Mouse (Mus musculus): Measurements from ENCODE around the gene Tspan7.

The Tspan7 gene

DNA sequence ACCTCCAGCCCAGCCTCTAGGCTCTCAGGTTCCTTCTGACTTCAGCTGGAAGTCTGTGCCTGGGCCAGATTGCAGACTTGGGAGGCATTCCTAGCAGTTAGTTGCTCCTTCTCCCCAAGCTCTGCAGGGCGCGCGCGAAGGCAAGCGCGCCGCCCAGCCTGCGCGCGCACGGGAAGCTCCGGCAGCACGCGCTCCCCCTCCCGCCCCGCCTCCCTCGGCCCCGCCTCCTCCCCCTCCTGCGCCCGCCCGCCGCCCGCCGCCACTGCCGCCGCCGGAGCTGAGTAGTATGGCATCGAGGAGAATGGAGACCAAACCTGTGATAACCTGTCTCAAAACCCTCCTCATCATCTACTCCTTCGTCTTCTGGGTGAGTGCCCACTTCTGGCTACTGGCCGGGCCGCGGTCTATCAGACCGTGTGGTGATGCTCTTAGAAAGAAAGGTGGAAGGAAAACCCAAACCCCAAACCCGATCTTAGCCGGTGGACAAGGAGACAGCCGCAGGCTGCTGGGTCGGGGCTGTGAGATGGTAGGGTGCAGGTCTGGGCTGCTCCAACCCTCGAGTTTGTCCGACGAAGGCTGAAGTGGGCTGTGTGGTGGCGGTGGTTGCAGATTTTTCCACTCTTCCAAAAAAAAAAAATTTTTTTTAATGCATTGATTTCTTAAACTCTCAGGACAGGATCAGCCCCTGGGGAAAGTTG lies at the start of gene Tspan7:
Tspan7 (plus strand) TSS at position 287 of the 698 bp plus-strand sequence.
- peak; percentile 34 for DNase-seq

DNA sequence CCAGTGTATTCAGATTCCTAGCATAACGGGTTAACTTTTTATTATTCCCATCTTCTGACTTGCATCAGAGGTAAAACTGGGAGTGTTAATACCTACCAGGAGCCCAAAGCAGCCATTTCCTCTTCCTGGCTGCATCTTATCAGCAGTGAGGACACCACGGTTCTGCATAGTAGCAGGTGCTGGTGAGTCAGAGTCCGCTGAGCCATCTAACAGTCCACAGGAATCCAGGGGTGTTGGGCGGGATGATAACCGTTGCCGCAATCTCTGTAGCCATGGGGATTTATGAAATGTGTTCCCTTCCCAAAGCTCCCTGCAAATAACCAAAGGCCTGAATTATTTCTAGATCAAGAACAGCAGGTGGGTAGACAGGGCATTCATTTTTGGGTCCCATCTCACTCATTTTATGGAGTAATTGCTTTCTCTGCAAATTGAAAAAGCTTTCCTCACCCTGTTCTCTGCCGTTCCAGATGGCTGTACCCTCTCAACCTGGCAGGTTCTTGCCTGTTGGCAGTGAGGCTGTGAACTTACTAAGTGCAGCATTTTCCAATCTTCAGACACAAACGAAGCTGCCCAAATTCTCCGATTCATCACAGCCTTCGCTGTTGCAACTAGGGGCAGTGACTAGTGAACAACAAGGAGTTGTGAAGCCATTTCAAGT lies 35.5 kb upstream of the Tspan7 start:
- no peak for DNase-seq

DNA sequence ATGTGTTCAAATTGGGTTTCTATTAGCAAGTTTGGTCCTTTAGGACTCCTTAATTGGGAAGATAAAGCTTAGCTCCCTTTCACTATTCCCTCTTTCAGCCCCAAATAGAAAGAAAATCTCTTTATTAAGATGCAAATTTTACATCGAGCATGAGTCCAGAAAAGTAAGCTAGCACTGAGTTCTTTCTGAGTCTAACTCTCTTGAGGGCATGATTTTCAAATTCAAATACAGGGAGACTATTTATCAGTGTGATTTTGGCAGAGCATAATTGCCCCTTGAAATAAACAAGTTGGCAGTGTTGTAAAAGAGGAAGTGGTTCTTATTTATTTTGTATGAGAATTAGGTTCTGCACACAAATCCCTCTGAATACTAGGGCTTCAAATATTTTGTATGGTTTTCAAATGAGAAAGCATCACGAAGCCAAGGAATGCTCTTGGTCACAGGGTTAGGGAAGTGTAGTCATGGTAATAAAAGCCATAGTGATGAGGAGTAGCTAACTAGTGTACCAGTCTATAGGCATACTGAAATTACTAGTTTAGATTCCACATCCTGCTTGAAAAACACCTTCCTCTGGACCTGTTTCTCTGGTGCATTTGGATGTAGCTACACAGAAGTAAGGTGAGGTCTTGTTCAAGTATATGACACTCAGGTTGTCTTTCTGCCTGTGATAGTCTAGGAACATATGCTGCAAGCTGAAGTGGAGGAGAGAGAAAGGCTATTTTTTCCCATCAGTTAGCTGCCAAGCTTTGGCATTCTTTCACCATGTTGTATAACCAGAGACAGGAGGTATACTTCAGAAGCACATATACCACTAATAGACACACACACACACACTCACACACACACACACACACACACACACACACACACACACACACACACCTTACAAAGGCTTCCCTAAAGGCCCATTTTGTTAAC lies 34.6 kb upstream of the Tspan7 start:
- DNase-seq = no peak

DNA sequence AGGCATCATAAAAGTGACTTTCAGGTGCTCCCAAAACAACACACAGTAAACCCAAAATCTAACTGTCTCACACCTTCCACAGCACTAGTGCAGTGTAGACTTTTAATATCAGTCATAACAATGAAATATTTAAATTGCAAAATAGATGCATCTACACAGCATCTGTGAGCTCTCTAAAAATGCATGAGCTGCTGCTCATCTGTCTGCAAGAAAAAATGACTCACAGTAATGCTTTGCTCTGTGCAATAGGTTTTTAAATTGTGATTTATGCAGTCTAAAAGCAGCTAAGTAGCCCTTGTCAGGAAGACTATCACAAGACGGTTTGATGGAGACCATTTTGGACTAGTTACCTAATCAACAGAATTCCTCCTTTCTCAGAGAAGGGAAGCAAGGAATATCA lies 31.2 kb upstream of the Tspan7 start:
- DNase-seq = no peak

DNA sequence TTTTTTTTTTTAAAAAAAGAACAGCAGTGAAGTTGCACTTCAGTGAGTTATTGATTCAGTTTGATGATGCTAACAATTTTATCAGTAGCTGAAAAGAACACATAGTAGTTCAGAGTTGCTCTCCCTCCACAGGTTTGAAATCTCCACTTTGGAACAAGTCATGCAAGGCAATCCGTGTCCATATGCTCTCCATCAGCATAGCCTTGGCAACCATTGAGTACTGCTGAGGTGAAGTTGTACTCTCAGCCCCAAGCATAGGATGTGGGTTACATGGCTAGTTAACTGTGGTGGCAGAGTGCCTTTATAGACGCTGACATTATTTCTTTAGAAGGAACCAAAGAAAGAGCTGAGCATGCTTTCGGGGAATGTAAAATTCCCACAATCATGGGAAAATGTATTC lies 27.7 kb upstream of the Tspan7 start:
- no peak for DNase-seq

DNA sequence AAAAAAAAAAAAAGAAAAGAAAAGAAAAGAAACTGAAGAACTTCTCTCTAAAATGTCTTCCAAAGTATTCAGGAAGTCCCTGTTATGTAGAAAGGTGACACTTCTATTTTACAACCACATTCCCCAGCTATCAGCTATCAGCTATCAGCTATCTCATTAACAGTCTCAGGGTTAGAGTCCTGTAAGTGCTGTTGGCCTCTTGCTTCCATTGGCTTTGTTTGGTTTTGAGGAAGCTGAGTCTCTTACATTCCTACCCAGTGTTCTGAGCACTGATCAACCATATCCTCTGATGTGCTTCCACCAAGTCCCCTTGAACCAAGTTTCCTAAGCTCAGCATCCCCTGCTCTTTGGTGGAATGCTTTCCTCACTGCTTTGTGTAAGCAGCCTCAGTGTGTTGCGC lies 7.9 kb upstream of the Tspan7 start:
- DNase-seq = no peak

DNA sequence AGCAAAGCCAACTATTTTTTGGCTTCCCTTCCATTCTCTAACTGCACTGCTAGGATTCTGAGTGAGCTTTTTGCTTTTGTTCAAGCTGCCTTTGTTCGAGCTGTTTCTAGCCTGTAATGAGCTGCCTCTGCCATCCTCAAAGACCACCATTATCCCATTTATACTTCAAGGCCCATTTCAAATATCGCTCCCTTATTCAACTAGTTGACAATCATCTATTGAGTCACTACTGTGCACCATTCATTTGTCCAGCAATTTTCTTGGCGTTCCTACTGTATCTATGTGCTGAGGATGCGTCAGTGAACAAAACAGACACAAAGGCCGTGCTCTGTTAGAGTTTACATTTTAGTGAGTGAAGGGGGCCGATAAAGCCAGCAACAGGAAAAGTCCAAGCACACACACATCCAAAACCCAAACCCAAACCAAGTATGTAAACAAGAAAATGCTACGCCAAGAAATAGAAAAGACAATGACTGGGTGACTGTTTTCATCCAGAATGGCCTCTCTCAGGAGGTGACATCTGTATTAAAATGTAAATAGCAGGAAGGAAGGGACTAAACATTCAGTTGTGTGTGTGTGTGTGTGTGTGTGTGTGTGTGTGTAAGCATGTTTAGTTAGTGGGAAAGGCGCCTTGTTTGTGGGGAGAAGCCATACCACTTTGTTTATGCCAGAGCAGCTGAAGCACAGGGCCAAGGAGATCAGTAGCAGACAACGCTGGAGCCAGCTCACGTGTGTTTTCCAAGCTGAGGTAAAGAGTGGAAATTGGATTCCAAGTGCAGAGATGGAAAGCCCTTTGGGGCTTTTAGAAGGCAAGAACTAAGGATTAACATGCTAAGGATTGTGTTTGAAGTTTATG lies 5.7 kb upstream of the Tspan7 start:
- no peak for DNase-seq

DNA sequence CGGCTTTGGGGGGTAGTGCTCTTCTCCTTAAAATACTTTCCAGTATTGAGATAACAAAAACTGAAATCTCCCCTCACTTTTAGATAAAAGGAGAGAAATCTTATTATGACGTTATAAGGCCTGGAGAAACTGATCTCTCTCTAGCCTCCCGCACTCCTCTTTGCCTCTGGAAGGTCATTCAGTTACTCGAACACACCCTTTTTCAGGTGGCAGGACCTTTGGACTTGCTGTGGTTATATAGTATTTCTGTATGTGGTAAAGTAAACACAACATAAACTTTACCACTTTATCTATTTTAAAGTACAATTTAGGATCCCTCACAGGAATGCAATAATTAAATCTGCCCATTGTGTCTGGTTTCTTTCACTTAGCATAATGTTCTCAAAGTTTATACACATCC lies 5.0 kb upstream of the Tspan7 start:
- no peak for DNase-seq

DNA sequence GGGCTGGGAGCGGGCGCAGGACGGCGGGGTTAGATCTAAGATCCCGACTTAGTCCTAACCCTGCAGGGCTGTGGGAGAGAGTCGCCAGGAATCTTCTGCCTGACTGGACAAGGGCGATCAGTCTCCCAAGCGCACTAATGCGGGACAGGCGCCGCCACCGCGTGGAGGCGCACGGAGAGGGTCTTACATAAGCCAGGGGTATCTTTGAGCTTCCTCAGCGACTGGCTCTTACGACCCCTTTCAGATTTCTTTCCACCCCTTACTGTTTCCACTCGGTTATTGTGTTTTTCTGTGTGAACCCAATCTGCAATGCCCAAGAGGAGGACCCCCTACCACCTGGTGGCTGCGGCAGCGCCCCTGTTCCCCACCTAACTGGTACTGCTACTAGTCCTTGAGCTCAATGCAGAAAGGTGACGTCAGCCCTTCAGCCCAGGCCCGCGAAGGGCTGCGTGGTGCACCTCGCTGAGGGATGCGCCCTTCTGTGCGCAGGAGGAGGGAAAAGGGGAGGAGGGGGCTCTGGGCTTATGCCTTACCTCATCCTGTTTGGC lies 780 bp downstream of the Tspan7 start:
- peak; percentile 25 for DNase-seq

DNA sequence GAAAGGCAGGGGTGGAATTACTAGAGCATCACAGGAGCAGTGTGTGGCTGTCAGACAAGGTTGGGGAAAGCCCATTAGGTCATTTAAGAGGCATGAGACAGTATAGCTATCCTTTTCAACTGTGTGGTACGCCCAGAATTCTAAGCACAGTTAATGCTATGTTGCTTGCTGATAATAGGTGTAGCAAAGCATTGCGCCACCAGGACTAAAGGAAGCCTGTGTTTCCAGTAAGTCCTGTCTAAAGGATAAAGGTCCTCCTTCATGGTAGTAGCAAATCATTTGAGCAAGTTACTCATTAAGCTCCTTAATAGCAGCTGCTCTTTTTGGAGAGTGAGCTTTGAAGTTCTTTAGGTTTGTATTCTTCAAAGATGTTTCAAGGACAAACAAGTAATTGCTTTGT lies 13.6 kb downstream of the Tspan7 start:
- peak; percentile 28 for DNase-seq

DNA sequence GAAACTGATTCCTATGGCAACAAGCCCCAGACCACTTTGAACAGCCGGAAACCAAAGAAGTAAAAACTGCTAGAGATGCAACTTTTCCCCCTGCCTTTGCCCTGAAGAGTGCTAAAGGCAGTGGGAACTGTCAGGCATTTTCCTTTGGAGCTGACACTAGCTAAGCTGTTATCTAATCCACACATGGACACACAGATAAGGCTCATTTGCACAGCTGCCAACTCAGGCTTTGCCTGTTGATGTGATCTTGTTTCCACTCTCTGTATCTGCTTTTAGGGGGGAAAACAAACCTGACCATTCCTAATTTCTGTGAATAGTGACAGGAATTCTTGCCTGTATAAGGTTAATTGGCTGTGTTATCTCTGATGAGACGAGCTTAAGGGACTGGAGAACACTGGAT lies 17.7 kb downstream of the Tspan7 start:
- no peak for DNase-seq

DNA sequence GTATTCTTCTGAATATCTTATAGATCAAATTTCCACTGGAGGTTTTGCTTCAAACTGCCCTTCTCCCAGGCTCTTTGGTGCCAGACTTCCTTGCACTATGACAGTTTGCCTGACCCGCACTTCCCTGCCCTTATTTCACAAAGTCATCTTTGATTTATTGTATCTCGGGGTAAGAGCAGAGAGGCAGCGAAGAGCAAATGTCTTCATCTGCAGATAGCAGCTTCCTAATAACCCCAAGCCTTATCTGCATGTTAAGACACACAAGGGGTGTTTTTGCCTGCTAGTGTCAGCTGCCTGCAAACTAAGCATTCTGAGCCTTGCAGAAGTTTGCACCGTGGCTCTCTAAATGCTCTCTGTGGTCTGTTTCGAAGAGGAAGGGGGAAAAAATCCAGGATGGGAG lies 29.5 kb downstream of the Tspan7 start:
- no peak for DNase-seq

DNA sequence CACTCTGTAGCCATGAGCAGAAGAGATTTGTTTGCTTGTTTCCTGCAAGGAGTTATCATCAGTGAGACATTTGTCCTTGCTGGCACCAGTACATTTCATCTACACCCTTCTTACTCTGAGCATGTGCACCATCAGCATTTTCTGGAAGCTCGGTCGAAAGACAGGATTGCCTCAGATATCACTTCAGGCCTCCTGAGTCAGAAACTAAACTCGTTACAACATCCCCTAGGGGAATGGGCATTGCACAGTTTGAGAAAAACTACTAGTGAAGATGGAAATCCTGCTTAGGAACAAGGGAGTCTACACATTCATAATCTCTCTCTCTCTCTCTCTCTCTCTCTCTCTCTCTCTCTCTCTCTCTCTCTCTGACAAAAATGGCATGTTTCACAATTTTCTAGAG lies 30.0 kb downstream of the Tspan7 start:
- no peak for DNase-seq

DNA sequence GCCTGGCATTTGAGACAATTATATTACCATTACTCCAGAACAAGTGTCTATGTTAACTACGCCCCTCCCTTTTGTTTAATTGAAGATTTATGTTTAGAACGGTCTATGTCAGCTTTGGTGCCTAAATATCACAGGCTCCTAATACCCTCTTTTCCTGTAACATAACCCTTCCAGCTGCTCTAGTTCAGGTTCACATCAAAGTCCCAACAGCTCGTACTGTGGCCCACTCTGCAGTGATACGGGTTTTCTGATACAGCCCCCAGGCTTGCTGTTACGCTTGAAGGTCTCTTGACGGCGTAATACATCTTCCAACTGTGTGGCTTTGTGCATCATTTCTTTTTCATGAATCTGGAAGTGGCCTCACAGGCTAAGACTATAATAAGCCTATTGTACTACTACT lies 31.5 kb downstream of the Tspan7 start:
- DNase-seq = no peak

DNA sequence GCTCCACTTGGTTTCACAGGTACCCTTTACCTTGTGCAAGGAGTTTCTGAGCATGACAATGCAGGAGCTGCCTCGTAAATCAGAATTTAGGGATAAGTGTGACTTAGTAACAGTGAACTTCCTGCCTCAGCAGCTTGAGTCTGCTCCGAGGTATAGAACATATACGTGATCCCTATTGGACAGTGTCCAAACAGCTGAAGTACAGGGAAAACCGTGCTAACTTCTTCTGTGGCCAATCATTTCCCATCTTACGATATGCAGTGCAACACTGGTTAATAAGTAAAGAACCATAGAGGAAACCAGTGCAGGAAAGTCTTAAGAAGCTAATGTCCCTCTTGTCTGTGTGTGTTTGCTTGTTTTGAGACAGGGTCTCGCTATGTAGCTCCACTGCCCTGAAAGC lies 32.0 kb downstream of the Tspan7 start:
- DNase-seq = no peak

DNA sequence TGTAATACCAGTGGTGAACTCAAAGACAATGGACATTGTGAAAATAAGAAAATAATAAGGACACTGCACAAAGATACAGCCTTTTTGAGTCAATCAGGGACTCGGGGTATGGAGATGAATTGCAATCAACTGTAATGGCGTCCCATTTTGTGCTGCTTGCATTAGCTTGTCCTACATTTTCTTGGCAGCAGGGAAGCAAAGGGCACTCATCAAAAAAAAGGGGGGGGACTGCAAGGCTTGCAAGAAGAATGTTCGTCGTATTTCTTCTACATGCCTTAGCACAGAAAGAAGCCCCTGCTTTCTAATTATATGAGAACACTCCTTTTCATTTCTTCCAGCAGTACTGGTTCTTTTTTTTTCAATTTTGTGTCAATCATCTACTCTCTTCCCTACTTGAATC lies 32.8 kb downstream of the Tspan7 start:
- no peak for DNase-seq

DNA sequence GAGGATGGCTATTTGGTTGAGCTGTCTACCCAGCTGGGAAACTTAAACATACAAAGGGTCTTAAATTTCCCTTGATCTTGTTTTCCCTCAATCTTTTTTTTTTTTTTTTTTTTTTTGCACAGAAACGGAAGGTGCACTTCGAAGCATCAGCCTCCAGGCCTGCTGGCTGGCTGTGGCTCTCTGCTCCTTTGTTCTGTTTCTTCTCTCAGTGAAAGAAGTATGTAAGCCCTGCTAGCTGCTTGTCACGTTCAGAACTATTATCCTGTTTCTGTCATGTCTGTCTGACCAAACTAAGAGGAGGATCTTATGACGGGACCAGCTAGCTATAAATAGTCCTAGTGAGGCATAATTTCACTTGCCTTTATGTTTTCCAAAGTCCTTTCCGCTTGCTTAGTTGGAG lies 33.6 kb downstream of the Tspan7 start:
- DNase-seq = no peak

DNA sequence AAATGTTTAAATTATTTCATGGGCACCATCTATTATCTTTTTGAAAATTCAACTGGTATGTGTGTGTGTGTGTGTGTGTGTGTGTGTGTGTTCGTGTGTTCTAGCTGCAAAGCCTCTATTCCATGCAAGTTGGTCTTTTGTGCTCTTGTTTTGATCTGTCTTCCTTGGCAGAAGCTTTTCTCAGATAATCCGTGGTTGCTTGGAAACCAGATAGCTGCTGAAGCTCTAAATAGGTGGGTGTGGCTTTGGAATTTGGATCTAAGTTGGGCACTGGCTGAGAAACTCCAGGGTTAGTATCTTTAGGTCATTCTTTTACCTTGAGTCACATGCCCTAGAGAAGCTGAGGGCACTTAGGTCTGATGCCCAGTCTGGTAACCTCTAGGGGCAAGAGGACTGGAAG lies 50.5 kb downstream of the Tspan7 start:
- no peak for DNase-seq

DNA sequence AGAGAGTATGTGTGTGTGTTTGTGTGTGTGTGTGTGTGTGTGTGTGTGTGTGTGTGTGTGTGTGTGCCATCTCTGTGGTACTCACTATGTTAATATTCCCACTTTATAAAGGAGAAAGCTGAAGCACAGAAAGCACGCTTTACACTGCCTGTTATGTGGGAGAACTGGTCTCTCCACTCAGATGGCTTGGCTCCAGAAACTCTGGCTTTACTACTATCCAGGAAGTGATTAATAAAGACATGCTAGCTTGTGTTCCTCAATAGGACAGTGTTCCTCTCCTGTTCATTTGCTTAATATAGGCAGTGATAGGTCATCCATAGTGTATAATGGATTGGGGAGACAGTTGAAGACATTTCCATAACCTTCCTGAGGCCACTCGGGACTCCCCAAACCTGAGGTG lies 54.1 kb downstream of the Tspan7 start:
- DNase-seq = peak; percentile 15

DNA sequence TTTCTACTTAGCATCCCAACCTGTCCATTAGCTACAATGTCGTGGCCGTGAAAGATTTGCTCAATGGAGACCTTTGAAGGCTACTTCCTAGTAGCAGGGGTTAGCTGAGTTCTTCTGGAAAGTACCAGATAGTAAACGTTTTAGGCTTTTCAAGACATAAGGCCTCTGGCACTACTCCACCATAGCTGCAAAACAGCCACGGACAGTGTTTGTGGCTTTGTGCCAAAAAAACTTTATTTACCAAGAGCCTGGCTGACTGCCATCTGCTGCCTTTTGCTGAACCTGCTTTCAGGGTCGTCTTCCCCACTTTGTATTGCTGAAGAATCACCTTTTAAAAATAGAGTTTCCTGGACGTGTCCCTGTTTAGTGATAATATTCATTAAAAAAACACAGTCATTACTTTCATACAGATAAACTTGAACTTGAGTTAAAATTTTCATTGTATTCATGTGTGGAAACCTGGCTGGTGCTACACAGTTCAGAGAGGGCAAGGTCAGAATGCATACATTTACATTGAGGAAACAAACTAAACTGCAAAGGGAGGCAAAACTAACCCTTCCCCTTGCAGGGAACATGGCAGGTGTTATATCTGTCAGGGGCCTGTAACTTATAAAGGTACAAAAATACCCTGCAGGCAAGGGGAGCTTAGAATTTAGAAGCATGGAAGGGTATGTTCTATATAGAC lies 54.7 kb downstream of the Tspan7 start:
- no peak for DNase-seq

DNA sequence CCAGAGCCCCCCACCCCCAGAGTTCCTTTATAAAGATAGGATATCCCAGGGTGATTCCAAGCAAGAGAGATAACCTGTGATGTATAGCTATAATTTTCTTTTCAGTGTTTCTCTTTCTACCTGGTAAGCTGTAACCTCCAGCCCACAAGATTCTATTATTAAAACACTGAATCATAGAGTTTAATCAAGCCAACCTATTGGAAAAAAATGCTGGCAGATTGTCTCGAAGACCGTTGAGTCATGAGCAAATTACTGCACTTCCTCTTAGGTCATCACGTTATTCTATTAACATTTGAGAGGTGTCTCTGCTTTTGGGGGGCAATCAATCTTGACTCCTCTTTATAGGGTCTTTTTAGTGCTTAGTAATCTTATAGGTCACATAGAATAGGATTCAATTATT lies 61.9 kb downstream of the Tspan7 start:
- no peak for DNase-seq

DNA sequence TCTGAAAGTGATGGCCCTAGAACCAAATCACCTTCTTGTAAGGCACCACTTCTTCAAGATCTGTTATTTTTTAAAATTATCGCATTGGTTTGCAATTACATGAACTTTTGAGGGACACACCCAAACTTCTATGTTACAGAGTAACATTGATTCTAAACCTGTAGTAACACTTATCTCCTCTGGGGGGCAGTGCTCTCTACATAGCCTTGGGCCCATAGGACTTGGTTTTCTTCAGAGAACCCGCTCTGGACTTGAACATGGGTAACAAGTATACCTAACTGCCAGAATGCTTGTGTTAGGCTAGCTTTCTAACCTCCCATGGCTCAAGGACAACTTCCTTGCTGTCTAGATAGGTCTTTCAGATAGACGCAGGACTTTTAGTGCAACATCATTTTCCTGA lies 64.8 kb downstream of the Tspan7 start:
- DNase-seq = no peak
